Mouse (Mus musculus) megakaryocyte progenitor cell, adult 5-6 weeks (primary cell): ENCODE measurements around the gene Cnst. TPM values are rescaled to one million over a fixed set of nuclear protein-coding genes. Genes with fewer than 3 reads are reported as not detected.
"Not testable (repeated sequence)": the region's sequence is repeated elsewhere in the genome, so short reads cannot be mapped to it uniquely, and the experiment has no call there.

ENCODE experiments used
- ATAC-seq: replicated peaks from 2 replicates; pipeline ENCODE4 v1.8.0; 2016; ENCODE audit warnings: mild to moderate bottlenecking, moderate TSS enrichment, inconsistent platforms; ENCODE audit not compliant: poor library complexity
- total RNA-seq, 2 experiments: library from RNA; stranded (forward) in 1 of 2; stranded (reverse) in 1 of 2; fragments of 157-497, 149-512 nt in 1 of 2; fragments of 200-1000 nt in 1 of 2; gene quantifications; 2 replicates each; pipeline versions ENCODE4 v1.2.3 to v1.2.4; 2015 to 2017

Gene Cnst
- total RNA-seq, 2 experiments from 2014 or later = 13.0 to 14.2 TPM

GRCm38 (mm10) chr1:179634159-179634558, 88.0 kb downstream of the Cnst start:
- no peak for ATAC-seq

- ATAC-seq = no peak
Observed at GRCm38 (mm10) chr1:179642726-179643125, 96.6 kb downstream of the Cnst start.

- no peak for ATAC-seq
Observed at GRCm38 (mm10) chr1:179644151-179644550, 98.0 kb downstream of the Cnst start.

GRCm38 (mm10) chr1:179645101-179645979, 99.2 kb downstream of the Cnst start:
- peak; percentile 91 for ATAC-seq

- ATAC-seq = peak; percentile 28
Observed at GRCm38 (mm10) chr1:179645980-179646268, 99.8 kb downstream of the Cnst start.

GRCm38 (mm10) chr1:179648678-179649077, 102.5 kb downstream of the Cnst start:
- not testable (repeated sequence) for ATAC-seq

- ATAC-seq = peak; percentile 64
Observed at GRCm38 (mm10) chr1:179649324-179649723, 103.2 kb downstream of the Cnst start.

GRCm38 (mm10) chr1:179650284-179650683, 104.1 kb downstream of the Cnst start:
- ATAC-seq = peak; percentile 45

- no peak for ATAC-seq
Observed at GRCm38 (mm10) chr1:179651224-179651623, 105.1 kb downstream of the Cnst start.

GRCm38 (mm10) chr1:179663065-179663464, 116.9 kb downstream of the Cnst start:
- no peak for ATAC-seq

GRCm38 (mm10) chr1:179664309-179664930, 118.2 kb downstream of the Cnst start:
- no peak for ATAC-seq

GRCm38 (mm10) chr1:179666971-179667370, 120.8 kb downstream of the Cnst start:
- no peak for ATAC-seq

- ATAC-seq = no peak
Observed at GRCm38 (mm10) chr1:179667450-179667849, 121.3 kb downstream of the Cnst start.

GRCm38 (mm10) chr1:179668013-179668805, 122.0 kb downstream of the Cnst start, which contains the start of gene Sccpdh:
Gene Sccpdh (plus strand): TSS chr1:179668210.
- ATAC-seq = peak; percentile 85

GRCm38 (mm10) chr1:179668836-179669537, 122.8 kb downstream of the Cnst start:
- peak; percentile 38; the same call in 1 of the 2 replicates for ATAC-seq

GRCm38 (mm10) chr1:179674355-179674754, 128.2 kb downstream of the Cnst start:
- no peak for ATAC-seq

GRCm38 (mm10) chr1:179677031-179677430, 130.9 kb downstream of the Cnst start:
- no peak for ATAC-seq
